Mouse (Mus musculus) heart, embryonic 12.5 days (tissue): ENCODE measurements around the gene Nbea. TPM values are rescaled to one million over a fixed set of nuclear protein-coding genes. Genes with fewer than 3 reads are reported as not detected.

Experiments used
- ATAC-seq: fragments of 200-750 bp; cut with Nextera tagmentation; 2 replicates; pipeline ENCODE4 v1.8.0; 2017; ENCODE audit warnings: moderate TSS enrichment, moderate library complexity; ENCODE audit not compliant: insufficient number of reproducible peaks, low FRiP score
- H3K27ac ChIP-seq: fragments of 300-500 bp; sonication (generic); 2 replicates; pipeline ENCODE4 v1.5.1; 2016; ENCODE audit warnings: mild to moderate bottlenecking, moderate library complexity; ENCODE audit not compliant: poor library complexity, severe bottlenecking
- H3K27me3 ChIP-seq: fragments of 300-500 bp; sonication (generic); replicated peaks from 2 replicates; pipeline ENCODE4 v1.6.1; 2016; ENCODE audit warnings: mild to moderate bottlenecking, moderate library complexity
- H3K36me3 ChIP-seq: fragments of 300-500 bp; sonication (generic); 2 replicates; pipeline ENCODE4 v1.6.1; 2016; ENCODE audit warnings: mild to moderate bottlenecking, moderate library complexity
- H3K4me1 ChIP-seq: fragments of 300-500 bp; sonication (generic); replicated peaks from 2 replicates; pipeline ENCODE4 v1.6.1; 2016; ENCODE audit warnings: mild to moderate bottlenecking
- H3K4me2 ChIP-seq: fragments of 300-500 bp; sonication (generic); 2 replicates; pipeline ENCODE4 v1.6.1; 2016; ENCODE audit warnings: mild to moderate bottlenecking, moderate library complexity
- H3K4me3 ChIP-seq: fragments of 300-500 bp; sonication (generic); 2 replicates; pipeline ENCODE4 v1.5.1; 2016; ENCODE audit warnings: mild to moderate bottlenecking
- H3K9ac ChIP-seq: fragments of 300-500 bp; sonication (generic); 2 replicates; pipeline ENCODE4 v1.6.1; 2016; ENCODE audit warnings: mild to moderate bottlenecking, moderate library complexity
- H3K9me3 ChIP-seq: fragments of 300-500 bp; sonication (generic); replicated peaks from 2 replicates; pipeline ENCODE4 v1.6.1; 2016; ENCODE audit warnings: mild to moderate bottlenecking, moderate library complexity
- WGBS: fragments of 180-500 bp; shearing (Covaris S2); methylation state at CpG from one replicate; pipeline ENCODE4 v1.1.7; 2016; 5-methylcytosine and 5-hydroxymethylcytosine counted together
- polyA plus RNA-seq: library from polyadenylated mRNA; unstranded; fragments of >200 nt; fragmentation: Nextera tagmentation; extraction: Ambion mirVana; gene quantifications from 2 replicates; pipeline ENCODE4 v1.2.1, GENCODE M21; 2016

The Nbea gene
- polyA plus RNA-seq, 1 experiment from 2014 or later: 10.8 TPM

DNA sequence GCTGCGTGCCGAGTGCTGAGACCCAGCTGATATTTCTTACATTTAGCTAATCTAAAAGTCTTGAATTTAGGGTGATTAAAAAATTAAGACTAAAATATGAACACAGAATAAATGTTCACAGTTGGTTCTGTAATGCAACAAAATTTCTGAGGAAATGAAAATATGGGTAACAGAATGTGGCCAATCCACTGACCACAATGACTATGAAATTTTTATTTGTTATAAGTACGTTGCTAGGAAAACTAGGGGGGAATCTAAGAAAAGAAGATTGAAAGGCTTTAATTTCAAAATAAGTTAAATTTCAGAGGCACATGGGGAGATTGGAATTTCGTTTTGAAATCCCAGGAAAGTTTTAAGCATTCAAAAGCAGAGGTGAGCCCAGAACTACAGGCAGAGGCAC is 392.9 kb downstream of the Nbea start:
- Histone ChIP-seq H3K27ac (no peak overlapping the region), H3K9me3 (no peaks in the 10 kb centered on the region), H3K4me3 (no peak overlapping the region), H3K4me2 (no peak overlapping the region), H3K27me3 (peaks cover 12% of the 10 kb centered on the region), H3K36me3 (no peaks in the 10 kb centered on the region), H3K9ac (no peak overlapping the region), H3K4me1 (peaks cover 15% of the 10 kb centered on the region)
- WGBS: 79% methylated on average over 4 of the region's 4 CpGs
- ATAC-seq: no peak

DNA sequence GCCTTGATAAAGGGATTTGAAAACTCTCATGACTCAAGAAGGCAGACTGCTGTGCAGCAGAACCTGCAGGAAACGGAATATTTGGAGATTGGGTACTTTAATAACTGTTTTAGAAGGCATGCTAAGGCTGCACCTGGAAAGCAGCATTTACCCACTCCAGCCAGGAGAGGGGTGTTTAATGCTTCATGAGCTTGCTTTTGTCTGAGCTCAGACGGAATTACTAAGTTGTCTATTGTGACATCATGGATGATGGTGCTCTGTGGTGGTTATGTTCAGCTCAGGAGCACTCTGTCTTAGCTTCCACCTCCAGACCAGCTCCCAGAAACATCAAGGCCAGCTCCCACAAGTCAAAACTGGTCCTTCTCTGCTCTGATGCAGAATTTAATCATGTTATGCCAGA is 393.6 kb downstream of the Nbea start:
- Histone ChIP-seq H3K27me3 (peaks cover 13% of the 10 kb centered on the region), H3K4me2 (no peak overlapping the region), H3K9ac (no peak overlapping the region), H3K4me3 (no peak overlapping the region), H3K36me3 (no peaks in the 10 kb centered on the region), H3K27ac (no peak overlapping the region), H3K9me3 (no peaks in the 10 kb centered on the region), H3K4me1 (peaks cover 15% of the 10 kb centered on the region)
- ATAC-seq: no peak
- 67% methylated on average over 2 of the region's 2 CpGs for WGBS

DNA sequence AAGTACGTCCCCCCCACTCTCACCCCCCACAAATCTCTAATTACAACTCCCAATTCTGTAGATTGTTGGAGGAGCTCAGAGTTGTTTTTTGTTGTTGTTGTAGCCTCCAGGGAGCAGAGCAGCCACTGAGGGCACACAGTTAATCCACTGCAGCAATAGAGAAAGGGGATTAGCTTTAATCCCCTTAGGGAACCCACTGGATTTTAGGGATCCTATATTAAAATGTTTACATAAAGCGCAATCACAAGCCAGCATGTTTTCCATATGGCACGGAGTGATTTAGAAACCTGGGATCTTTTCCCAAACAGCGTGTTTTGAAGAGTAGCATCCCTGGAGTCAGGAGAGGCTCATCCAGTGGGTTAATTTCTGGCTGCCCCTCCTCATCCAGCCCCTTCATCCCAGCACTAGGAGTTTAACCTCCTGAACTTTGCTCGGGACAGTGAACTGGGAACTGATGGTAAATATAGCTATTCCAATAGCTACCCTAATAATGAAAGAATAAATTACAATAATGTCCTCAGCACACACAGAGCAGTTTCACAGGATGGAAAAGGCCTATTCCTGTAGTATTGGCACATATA is 394.8 kb downstream of the Nbea start:
- H3K36me3 ChIP-seq: no peaks in the 10 kb centered on the region
- WGBS: 48% methylated on average over 5 of the region's 5 CpGs
- H3K27ac ChIP-seq: no peak overlapping the region
- peaks cover 16% of the 10 kb centered on the region for H3K27me3 ChIP-seq
- no peak overlapping the region for H3K4me3 ChIP-seq
- H3K9ac ChIP-seq: no peak overlapping the region
- no peak overlapping the region for H3K4me2 ChIP-seq
- peaks cover 14% of the 10 kb centered on the region for H3K4me1 ChIP-seq
- no peaks in the 10 kb centered on the region for H3K9me3 ChIP-seq
- no peak for ATAC-seq

DNA sequence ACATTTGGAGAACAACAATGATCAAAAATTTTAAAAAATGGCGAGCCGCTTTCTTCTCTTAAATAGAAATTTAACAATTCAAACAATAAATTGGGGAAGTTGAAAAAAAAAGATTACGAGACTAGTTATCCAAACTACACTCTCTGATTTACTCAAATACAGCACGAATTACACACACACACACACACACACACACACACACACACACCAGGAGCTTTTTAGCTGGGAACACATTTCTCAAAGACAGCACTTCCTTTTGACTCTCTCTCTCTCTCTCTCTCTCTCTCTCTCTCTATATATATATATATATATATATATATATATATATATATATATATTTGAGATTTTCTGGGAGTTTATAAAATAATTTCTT is 395.3 kb downstream of the Nbea start:
- H3K9me3 ChIP-seq: no peaks in the 10 kb centered on the region
- no peak overlapping the region for H3K27ac ChIP-seq
- H3K4me3 ChIP-seq: peak overlapping the region; percentile 53
- 14% methylated on average over 4 of the region's 4 CpGs for WGBS
- H3K4me2 ChIP-seq: peak overlapping the region; percentile 85
- no peaks in the 10 kb centered on the region for H3K36me3 ChIP-seq
- H3K9ac ChIP-seq: no peak overlapping the region
- H3K27me3 ChIP-seq: peaks cover 22% of the 10 kb centered on the region
- no peak for ATAC-seq
- peaks cover 14% of the 10 kb centered on the region for H3K4me1 ChIP-seq

DNA sequence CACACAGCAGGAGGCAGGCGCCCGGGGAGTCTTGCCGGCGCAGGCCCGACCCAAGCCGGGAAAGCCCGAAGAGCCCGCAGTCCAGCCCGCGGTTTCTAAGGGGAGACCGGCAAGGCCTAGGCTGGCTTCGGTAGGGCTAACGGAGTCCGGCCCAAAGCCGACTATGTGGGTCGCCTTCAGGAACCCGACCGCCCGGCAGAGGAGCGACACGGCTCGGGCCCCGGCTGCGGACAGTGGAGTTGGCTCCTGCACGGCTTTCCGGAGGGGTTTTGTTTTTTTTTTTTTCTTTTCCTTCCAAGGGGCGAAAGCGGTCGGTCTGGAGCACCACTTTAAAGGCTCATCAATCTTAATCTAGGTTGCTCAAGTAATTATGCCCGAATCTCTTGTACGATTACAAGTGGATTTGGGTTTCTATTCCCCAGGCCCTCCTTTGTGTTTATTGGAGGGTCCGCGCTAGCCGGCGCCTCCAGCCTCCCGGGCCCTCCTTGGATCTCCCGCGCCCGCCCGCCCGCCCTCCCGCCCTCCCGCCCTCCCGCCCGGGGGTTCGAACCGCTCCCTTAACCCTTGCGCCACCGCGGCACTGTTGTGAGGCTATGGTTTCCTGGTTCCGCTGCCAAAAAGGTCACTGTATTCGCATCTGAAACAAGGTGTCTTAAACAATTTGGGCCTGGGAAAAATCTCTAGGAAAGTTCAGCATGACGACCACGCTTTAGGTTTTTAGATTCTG is 395.9 kb downstream of the Nbea start:
- H3K36me3 ChIP-seq: no peaks in the 10 kb centered on the region
- no peak overlapping the region for H3K27ac ChIP-seq
- peak overlapping the region; percentile 85 for H3K4me2 ChIP-seq
- H3K9ac ChIP-seq: peak overlapping the region; percentile 61
- WGBS: 1% methylated on average over 54 of the region's 54 CpGs
- H3K27me3 ChIP-seq: peaks cover 27% of the 10 kb centered on the region
- ATAC-seq: peak; percentile 41; the same call in 1 of the 2 replicates
- H3K4me1 ChIP-seq: peaks cover 18% of the 10 kb centered on the region
- no peaks in the 10 kb centered on the region for H3K9me3 ChIP-seq
- peak overlapping the region; percentile 53 for H3K4me3 ChIP-seq

DNA sequence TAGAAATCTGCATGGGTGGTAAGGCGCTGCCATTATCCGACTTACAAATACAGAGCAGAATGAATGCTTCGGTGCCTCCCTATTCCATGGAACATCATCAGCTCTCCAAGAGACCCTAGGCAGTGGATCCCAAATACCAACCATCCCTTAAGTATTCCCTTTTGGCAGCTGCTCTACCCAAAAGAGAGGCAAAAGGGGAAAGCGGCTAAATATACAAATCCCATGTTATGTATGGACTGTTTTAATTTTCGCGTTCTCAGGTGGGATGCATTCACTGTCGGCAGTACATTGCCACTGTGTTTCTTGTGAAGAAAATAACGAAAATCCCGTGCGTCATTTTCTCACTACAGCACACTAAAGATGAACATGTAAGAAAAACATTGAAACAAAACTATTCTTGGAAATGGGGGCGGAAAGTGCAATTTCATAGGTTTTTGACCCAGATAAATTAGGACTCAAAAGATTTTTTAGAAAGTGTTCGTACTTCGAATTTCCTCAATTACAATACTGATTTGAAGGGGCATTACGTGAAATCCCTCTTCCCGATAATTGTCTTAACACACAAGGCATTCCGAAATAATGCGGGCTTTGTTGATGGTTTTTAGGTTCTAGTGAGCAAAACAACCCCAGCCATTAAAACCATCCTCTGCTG is 396.5 kb downstream of the Nbea start:
- no peak for ATAC-seq
- H3K27me3 ChIP-seq: peaks cover 32% of the 10 kb centered on the region
- H3K4me3 ChIP-seq: peak overlapping the region; percentile 53
- no peaks in the 10 kb centered on the region for H3K9me3 ChIP-seq
- 22% methylated on average over 17 of the region's 17 CpGs for WGBS
- peak overlapping the region; percentile 85 for H3K4me2 ChIP-seq
- peaks cover 23% of the 10 kb centered on the region for H3K4me1 ChIP-seq
- no peak overlapping the region for H3K27ac ChIP-seq
- peak overlapping the region; percentile 61; the same call in 1 of the 2 replicates for H3K9ac ChIP-seq
- no peaks in the 10 kb centered on the region for H3K36me3 ChIP-seq

DNA sequence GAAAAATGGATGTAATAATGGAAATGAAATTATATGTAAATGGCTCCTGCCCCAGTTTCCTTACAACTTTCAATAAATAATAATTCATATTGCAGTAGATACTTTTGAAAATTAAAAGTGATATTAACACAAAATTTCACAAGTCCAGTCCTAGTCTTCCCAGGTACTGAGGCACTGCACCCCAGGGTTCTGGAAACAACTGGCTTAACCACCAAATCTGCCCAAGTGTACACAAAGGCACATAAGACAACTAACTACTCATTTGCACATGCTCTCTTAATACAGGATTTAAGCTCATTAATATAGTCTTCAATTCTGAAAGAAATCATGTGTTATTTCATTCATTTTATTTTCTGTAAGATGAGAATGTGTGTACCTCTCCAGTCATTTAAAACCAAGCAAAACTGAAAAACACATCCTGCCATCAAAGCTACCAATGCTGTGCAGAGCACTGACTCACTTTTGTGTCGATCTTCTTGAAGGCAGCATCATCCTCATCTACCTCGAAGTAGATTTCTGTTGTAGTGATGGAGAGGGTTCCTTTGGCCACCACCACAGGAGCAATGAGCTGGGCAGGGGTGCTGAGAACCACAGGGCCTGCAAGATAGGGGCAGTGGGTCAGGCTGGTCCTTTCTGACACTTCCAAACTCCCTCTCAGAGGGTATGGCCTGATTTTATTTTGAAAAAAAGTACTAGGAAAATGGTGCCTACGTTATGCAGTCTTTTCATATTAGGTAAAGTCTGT is 397.3 kb downstream of the Nbea start:
- Histone ChIP-seq H3K4me2 (no peak overlapping the region), H3K27ac (no peak overlapping the region), H3K36me3 (no peaks in the 10 kb centered on the region), H3K4me1 (peaks cover 23% of the 10 kb centered on the region), H3K9ac (no peak overlapping the region), H3K4me3 (no peak overlapping the region), H3K9me3 (no peaks in the 10 kb centered on the region), H3K27me3 (peaks cover 39% of the 10 kb centered on the region)
- no peak for ATAC-seq
- 45% methylated on average over 3 of the region's 3 CpGs for WGBS

DNA sequence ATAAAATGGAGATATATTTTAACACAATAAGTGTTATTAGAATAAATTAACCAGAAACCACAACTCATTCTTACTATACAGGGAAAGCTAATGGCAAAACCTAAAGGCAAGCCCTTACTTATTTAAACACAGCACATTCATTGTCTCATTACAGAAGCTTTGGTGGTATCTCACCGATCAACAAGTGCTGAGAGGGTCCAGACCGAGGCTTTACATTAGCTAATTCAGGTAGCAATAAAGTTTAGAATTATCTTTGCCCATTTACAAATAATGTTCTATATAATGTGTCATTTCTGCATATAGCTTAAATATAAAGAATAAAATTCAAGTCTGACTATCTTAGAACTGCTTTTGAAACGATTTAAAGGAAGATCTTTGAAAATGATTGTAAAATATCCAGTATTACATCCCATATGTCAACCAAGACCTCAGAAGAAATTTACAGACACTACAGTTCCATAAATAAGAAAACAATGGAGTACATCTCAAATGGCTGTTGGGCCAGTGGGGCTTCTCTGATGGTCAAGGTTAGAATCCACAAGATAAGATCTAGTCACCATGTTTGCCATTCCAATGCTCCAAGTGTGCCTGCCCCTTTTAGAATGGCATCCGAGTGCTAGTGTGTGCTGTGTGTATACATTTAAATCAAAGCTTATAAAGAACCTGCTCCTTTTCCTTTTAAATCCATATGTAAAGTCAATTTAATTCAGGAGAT is 398.1 kb downstream of the Nbea start:
- no peaks in the 10 kb centered on the region for H3K9me3 ChIP-seq
- 66% methylated on average over 4 of the region's 4 CpGs for WGBS
- H3K36me3 ChIP-seq: no peaks in the 10 kb centered on the region
- H3K27me3 ChIP-seq: peaks cover 46% of the 10 kb centered on the region
- no peak for ATAC-seq
- H3K4me2 ChIP-seq: no peak overlapping the region
- H3K4me3 ChIP-seq: no peak overlapping the region
- H3K27ac ChIP-seq: no peak overlapping the region
- H3K4me1 ChIP-seq: peaks cover 29% of the 10 kb centered on the region
- no peak overlapping the region for H3K9ac ChIP-seq

DNA sequence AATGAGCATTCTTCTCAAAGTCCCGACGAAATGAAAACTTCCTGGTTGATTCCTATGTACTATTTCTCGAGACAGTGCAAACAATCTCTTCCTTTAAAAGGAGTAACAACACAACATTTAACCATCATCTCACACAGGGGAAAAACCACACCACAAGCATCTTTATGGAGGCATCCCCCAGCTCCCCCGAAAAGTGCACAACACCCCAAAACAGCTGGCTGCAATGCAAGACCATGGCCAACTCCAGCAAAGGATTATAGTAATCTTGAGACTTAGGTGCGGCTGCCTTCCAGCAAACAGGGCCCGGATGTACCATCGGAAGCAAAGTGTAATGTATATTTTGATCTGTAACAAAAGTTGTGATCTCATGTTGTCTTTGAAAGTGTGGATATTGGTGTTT is 399.4 kb downstream of the Nbea start:
- Histone ChIP-seq H3K27me3 (peaks cover 54% of the 10 kb centered on the region), H3K4me2 (peak overlapping the region; percentile 78), H3K4me1 (peaks cover 35% of the 10 kb centered on the region), H3K36me3 (no peaks in the 10 kb centered on the region), H3K9me3 (no peaks in the 10 kb centered on the region), H3K9ac (no peak overlapping the region), H3K27ac (no peak overlapping the region), H3K4me3 (peak overlapping the region; percentile 43)
- 14% methylated on average over 7 of the region's 7 CpGs for WGBS
- no peak for ATAC-seq

DNA sequence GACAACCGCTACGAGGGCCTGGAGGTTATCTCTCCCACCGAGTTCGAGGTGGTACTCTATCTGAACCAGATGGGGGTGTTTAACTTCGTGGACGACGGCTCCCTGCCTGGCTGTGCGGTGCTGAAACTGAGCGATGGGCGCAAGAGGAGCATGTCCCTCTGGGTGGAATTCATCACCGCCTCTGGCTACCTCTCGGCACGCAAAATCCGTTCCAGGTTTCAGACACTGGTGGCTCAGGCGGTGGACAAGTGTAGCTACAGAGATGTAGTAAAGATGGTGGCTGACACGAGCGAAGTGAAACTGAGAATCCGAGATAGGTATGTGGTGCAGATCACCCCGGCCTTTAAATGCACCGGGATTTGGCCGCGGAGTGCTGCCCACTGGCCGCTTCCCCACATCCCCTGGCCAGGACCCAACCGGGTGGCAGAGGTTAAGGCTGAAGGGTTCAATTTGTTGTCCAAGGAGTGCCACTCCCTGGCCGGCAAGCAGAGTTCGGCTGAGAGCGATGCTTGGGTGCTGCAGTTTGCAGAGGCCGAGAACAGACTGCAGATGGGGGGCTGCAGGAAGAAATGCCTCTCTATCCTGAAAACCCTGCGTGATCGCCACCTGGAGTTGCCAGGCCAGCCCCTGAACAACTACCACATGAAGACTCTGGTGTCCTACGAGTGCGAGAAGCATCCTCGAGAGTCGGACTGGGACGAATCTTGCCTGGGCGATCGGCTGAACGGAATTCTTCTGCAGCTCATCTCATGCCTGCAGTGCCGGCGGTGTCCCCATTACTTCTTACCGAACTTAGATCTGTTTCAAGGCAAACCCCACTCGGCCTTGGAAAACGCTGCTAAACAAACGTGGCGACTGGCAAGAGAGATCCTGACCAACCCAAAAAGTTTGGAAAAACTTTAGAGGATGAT is 400.1 kb downstream of the Nbea start:
- no peaks in the 10 kb centered on the region for H3K36me3 ChIP-seq
- H3K27me3 ChIP-seq: peaks cover 57% of the 10 kb centered on the region
- H3K4me1 ChIP-seq: peaks cover 35% of the 10 kb centered on the region
- peak overlapping the region; percentile 52; the same call in 1 of the 2 replicates for H3K9ac ChIP-seq
- H3K4me2 ChIP-seq: peak overlapping the region; percentile 78
- no peak overlapping the region for H3K27ac ChIP-seq
- 6% methylated on average over 45 of the region's 45 CpGs for WGBS
- H3K4me3 ChIP-seq: peak overlapping the region; percentile 43
- 0 out of 2 replicates have a peak, but pooled peaks have one; percentile 27 for ATAC-seq
- no peaks in the 10 kb centered on the region for H3K9me3 ChIP-seq
